Mouse (Mus musculus) splenic B cell, adult 2 months (primary cell): ENCODE data around the gene Kpna1.
"Not testable (repeated sequence)": the region's sequence is repeated elsewhere in the genome, so short reads cannot be mapped to it uniquely, and the experiment has no call there.

Source experiments
- DNase-seq: peaks from one replicate; pipeline ENCODE4 v3.0.0-alpha.2; 2011; ENCODE audit warnings: low read depth, low spot score
- H3K27me3 ChIP-seq: 2 replicates; pipeline ENCODE4 v1.6.1; 2012; ENCODE audit warnings: mild to moderate bottlenecking, low read length, moderate library complexity, mixed read lengths; ENCODE audit not compliant: control insufficient read depth, poor library complexity, insufficient read depth, severe bottlenecking
- H3K36me3 ChIP-seq: 2 replicates; pipeline ENCODE4 v1.6.1; 2012; ENCODE audit warnings: mild to moderate bottlenecking, low read length, moderate library complexity, mixed read lengths; ENCODE audit not compliant: control insufficient read depth, poor library complexity, insufficient read depth, severe bottlenecking

The Kpna1 gene

GRCm38 (mm10) chr16:35978450-35978849, at the start of gene Kpna1:
TSS of gene Kpna1 (plus strand) at chr16:35978750.
- not testable (repeated sequence) for DNase-seq, H3K27me3 ChIP-seq, H3K36me3 ChIP-seq

- no peak for DNase-seq
- H3K27me3 ChIP-seq = no peaks in the 10 kb centered on the region
- peaks cover 15% of the 10 kb centered on the region for H3K36me3 ChIP-seq
These were observed 46.1 kb upstream of the Kpna1 start for GRCm38 (mm10) chr16:35932179-35933055.

GRCm38 (mm10) chr16:35933181-35933580, 45.4 kb upstream of the Kpna1 start:
- no peak for DNase-seq
- Histone ChIP-seq H3K27me3 (no peaks in the 10 kb centered on the region), H3K36me3 (peaks cover 15% of the 10 kb centered on the region)

- Histone ChIP-seq H3K27me3 (no peaks in the 10 kb centered on the region), H3K36me3 (peaks cover 16% of the 10 kb centered on the region)
- peak; percentile 83 for DNase-seq
These were observed 40.1 kb upstream of the Kpna1 start, which contains the start of the genes Parp9 and Dtx3l for GRCm38 (mm10) chr16:35938211-35939151. TSS of gene Parp9 (plus strand) at chr16:35938470. TSS of gene Dtx3l (minus strand) at chr16:35939151.

- H3K36me3 ChIP-seq = peaks cover 18% of the 10 kb centered on the region
- DNase-seq = no peak
- no peaks in the 10 kb centered on the region for H3K27me3 ChIP-seq
These were observed 39.3 kb upstream of the Kpna1 start for GRCm38 (mm10) chr16:35939261-35939660.

- Histone ChIP-seq H3K27me3 (no peaks in the 10 kb centered on the region), H3K36me3 (peaks cover 18% of the 10 kb centered on the region)
- peak; percentile 95 for DNase-seq
These were observed 38.9 kb upstream of the Kpna1 start for GRCm38 (mm10) chr16:35939690-35940089.

GRCm38 (mm10) chr16:35941382-35941781, 37.2 kb upstream of the Kpna1 start:
- H3K27me3 ChIP-seq = no peaks in the 10 kb centered on the region
- H3K36me3 ChIP-seq = peaks cover 18% of the 10 kb centered on the region
- peak; percentile 48 for DNase-seq

GRCm38 (mm10) chr16:35949264-35949663, 29.3 kb upstream of the Kpna1 start:
- no peak for DNase-seq
- peaks cover 18% of the 10 kb centered on the region for H3K36me3 ChIP-seq
- no peaks in the 10 kb centered on the region for H3K27me3 ChIP-seq

GRCm38 (mm10) chr16:35951216-35951615, 27.3 kb upstream of the Kpna1 start:
- Histone ChIP-seq H3K27me3 (no peaks in the 10 kb centered on the region), H3K36me3 (peaks cover 28% of the 10 kb centered on the region)
- no peak for DNase-seq

- peaks cover 21% of the 10 kb centered on the region for H3K36me3 ChIP-seq
- DNase-seq = no peak
- H3K27me3 ChIP-seq = no peaks in the 10 kb centered on the region
These were observed 25.9 kb upstream of the Kpna1 start for GRCm38 (mm10) chr16:35952628-35953130.

GRCm38 (mm10) chr16:35965991-35966390, 12.6 kb upstream of the Kpna1 start:
- peaks cover 17% of the 10 kb centered on the region for H3K36me3 ChIP-seq
- DNase-seq, H3K27me3 ChIP-seq: not testable (repeated sequence)

- Histone ChIP-seq H3K36me3 (peaks cover 19% of the 10 kb centered on the region), H3K27me3 (no peaks in the 10 kb centered on the region)
- DNase-seq = no peak
These were observed 12.0 kb upstream of the Kpna1 start for GRCm38 (mm10) chr16:35966411-35967115.

GRCm38 (mm10) chr16:35967319-35967718, 11.2 kb upstream of the Kpna1 start:
- H3K27me3 ChIP-seq = no peaks in the 10 kb centered on the region
- peaks cover 25% of the 10 kb centered on the region for H3K36me3 ChIP-seq
- peak; percentile 28 for DNase-seq

GRCm38 (mm10) chr16:35968149-35968548, 10.4 kb upstream of the Kpna1 start:
- no peak for DNase-seq
- Histone ChIP-seq H3K27me3 (no peaks in the 10 kb centered on the region), H3K36me3 (peaks cover 29% of the 10 kb centered on the region)
